Mouse (Mus musculus) kidney, adult 2 months (tissue): ENCODE data around the gene Wdr63. TPM values are rescaled to one million over a fixed set of nuclear protein-coding genes. Genes with fewer than 3 reads are reported as not detected.
"Not testable (repeated sequence)": the region's sequence is repeated elsewhere in the genome, so short reads cannot be mapped to it uniquely, and the experiment has no call there.

ENCODE experiments used
- DNase-seq: peaks from one replicate; pipeline ENCODE4 v3.0.0; 2021
- H3K27ac ChIP-seq: fragments of 200-500 bp; 2 replicates; pipeline ENCODE4 v1.5.1; 2012; ENCODE audit warnings: low read depth, low read length, control low read depth, inconsistent platforms; ENCODE audit not compliant: insufficient read depth
- H3K27me3 ChIP-seq: fragments of 200-500 bp; replicated peaks from 2 replicates; pipeline ENCODE4 v1.6.1; 2012; ENCODE audit warnings: mild to moderate bottlenecking, moderate library complexity, low read length, inconsistent platforms; ENCODE audit not compliant: control insufficient read depth, insufficient read depth
- H3K36me3 ChIP-seq: fragments of 200-500 bp; 2 replicates; pipeline ENCODE4 v1.6.1; 2012; ENCODE audit warnings: mild to moderate bottlenecking, moderate library complexity, low read length, inconsistent platforms; ENCODE audit not compliant: control insufficient read depth, insufficient read depth
- H3K4me1 ChIP-seq: fragments of 200-500 bp; 2 replicates; pipeline ENCODE4 v1.6.1; 2011; ENCODE audit warnings: low read length; ENCODE audit not compliant: control insufficient read depth, insufficient read depth
- H3K4me3 ChIP-seq: fragments of 200-500 bp; 2 replicates; pipeline ENCODE4 v1.5.1; 2011; ENCODE audit warnings: mild to moderate bottlenecking, low read depth, low read length, control low read depth; ENCODE audit not compliant: insufficient read depth
- CTCF ChIP-seq: fragments of 200-500 bp; conservative IDR thresholded peaks from 2 replicates; pipeline ENCODE4 v1.5.1; 2011; ENCODE audit warnings: low read depth, mild to moderate bottlenecking, control low read depth, low read length, moderate library complexity, mixed read lengths; ENCODE audit not compliant: insufficient read depth, insufficient read length
- POLR2A ChIP-seq: fragments of 200-500 bp; IDR thresholded peaks from one replicate; pipeline ENCODE4 v1.6.1; 2011; ENCODE audit warnings: low read depth, low read length, control low read depth
- WGBS: fragments of 180-500 bp; shearing (Covaris S2); methylation state at CpG from one replicate; pipeline ENCODE4 v1.1.7; 2018; 5-methylcytosine and 5-hydroxymethylcytosine counted together
- polyA plus RNA-seq: library from polyadenylated mRNA; depleted of rRNA; stranded (reverse); fragments of >200 nt; gene quantifications from 2 replicates; pipeline ENCODE4 v1.2.3, GENCODE M21; 2012

Wdr63 gene
- polyA plus RNA-seq, 1 experiment = not detected

- H3K4me3 ChIP-seq = no peak overlapping the region
- no peaks in the 10 kb centered on the region for H3K27me3 ChIP-seq
- peaks cover 4% of the 10 kb centered on the region for H3K36me3 ChIP-seq
- peak; percentile 73 for DNase-seq
- no peak for TF ChIP-seq CTCF
- no peak for TF ChIP-seq POLR2A
- 65% methylated on average over 8 of the region's 8 CpGs for WGBS
- H3K4me1 ChIP-seq = peaks cover 15% of the 10 kb centered on the region
- no peak overlapping the region for H3K27ac ChIP-seq
Measured at GRCm38 (mm10) chr3:146011544-146012218, 96.2 kb downstream of the Wdr63 start.

DNA sequence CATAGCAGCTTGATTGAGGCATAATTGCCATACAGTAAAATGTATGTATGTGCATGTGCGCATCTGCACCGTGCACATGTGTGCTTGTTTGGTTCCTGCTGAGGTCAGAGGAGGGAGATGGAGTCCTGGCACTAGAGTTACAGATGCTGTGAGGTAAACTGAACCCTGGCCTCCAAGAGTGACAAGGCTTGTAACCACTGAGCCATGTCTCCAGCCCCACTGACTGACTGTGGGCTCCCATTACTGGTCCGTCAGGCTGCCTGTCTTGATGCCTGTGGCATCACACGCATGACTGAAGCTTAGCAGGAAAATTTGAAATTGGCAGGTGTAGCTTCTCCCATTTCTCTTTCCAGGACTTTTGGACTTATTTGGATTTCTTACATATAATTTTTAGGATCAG is 97.2 kb downstream of the Wdr63 start:
- no peaks in the 10 kb centered on the region for H3K27me3 ChIP-seq
- 57% methylated on average over 4 of the region's 4 CpGs for WGBS
- H3K4me1 ChIP-seq = peaks cover 15% of the 10 kb centered on the region
- H3K4me3 ChIP-seq = no peak overlapping the region
- peak overlapping the region; percentile 22; the same call in 1 of the 2 replicates for H3K27ac ChIP-seq
- DNase-seq = peak; percentile 65
- no peak for TF ChIP-seq POLR2A
- TF ChIP-seq CTCF = no peak
- peaks cover 4% of the 10 kb centered on the region for H3K36me3 ChIP-seq

GRCm38 (mm10) chr3:146009859-146010645 is 97.9 kb downstream of the Wdr63 start:
- H3K4me1 ChIP-seq = peaks cover 15% of the 10 kb centered on the region
- DNase-seq = no peak
- 26% methylated on average over 20 of the region's 20 CpGs for WGBS
- H3K27ac ChIP-seq = peak overlapping the region; percentile 22; the same call in 1 of the 2 replicates
- H3K4me3 ChIP-seq = no peak overlapping the region
- H3K36me3 ChIP-seq = peaks cover 4% of the 10 kb centered on the region
- H3K27me3 ChIP-seq = no peaks in the 10 kb centered on the region
- TF ChIP-seq CTCF (no peak), POLR2A (no peak)

GRCm38 (mm10) chr3:146007872-146008271 is 100.1 kb downstream of the Wdr63 start:
- peaks cover 4% of the 10 kb centered on the region for H3K36me3 ChIP-seq
- H3K27me3 ChIP-seq = no peaks in the 10 kb centered on the region
- H3K4me1 ChIP-seq = peaks cover 15% of the 10 kb centered on the region
- no peak overlapping the region for H3K4me3 ChIP-seq
- DNase-seq = no peak
- no peak overlapping the region for H3K27ac ChIP-seq
- 85% methylated on average over 6 of the region's 6 CpGs for WGBS
- no peak for TF ChIP-seq POLR2A
- TF ChIP-seq CTCF = no peak

GRCm38 (mm10) chr3:146004347-146005051 is 103.4 kb downstream of the Wdr63 start:
- H3K36me3 ChIP-seq = peaks cover 6% of the 10 kb centered on the region
- TF ChIP-seq POLR2A (no peak), CTCF (no peak)
- WGBS = 88% methylated on average over 14 of the region's 14 CpGs
- no peak overlapping the region for H3K27ac ChIP-seq
- no peak for DNase-seq
- no peaks in the 10 kb centered on the region for H3K27me3 ChIP-seq
- H3K4me1 ChIP-seq = 0 out of 2 replicates have a peak, but pooled peaks cover 2% of the 10 kb centered on the region
- H3K4me3 ChIP-seq = no peak overlapping the region

GRCm38 (mm10) chr3:145996539-145996938 is 111.4 kb downstream of the Wdr63 start:
- not testable (repeated sequence) for H3K36me3 ChIP-seq, H3K27ac ChIP-seq, DNase-seq, H3K27me3 ChIP-seq, H3K4me3 ChIP-seq
- H3K4me1 ChIP-seq = peaks cover 15% of the 10 kb centered on the region; the same call in 1 of the 2 replicates
- 74% methylated on average over 5 of the region's 5 CpGs for WGBS

- TF ChIP-seq POLR2A (no peak), CTCF (no peak)
- Histone ChIP-seq H3K4me1 (peaks cover 18% of the 10 kb centered on the region; the same call in 1 of the 2 replicates), H3K4me3 (no peak overlapping the region), H3K27ac (no peak overlapping the region; the same call in 1 of the 2 replicates), H3K27me3 (no peaks in the 10 kb centered on the region), H3K36me3 (no peaks in the 10 kb centered on the region; the same call in 1 of the 2 replicates)
- peak; percentile 33 for DNase-seq
- WGBS = 62% methylated on average over 5 of the region's 5 CpGs
Measured at GRCm38 (mm10) chr3:145995489-145995888, 112.4 kb downstream of the Wdr63 start.
